Mouse (Mus musculus) hindbrain, embryonic 13.5 days (tissue): ENCODE measurements around the gene Tctex1d4. TPM values are rescaled to one million over a fixed set of nuclear protein-coding genes. Genes with fewer than 3 reads are reported as not detected.

Experiments used
- ATAC-seq: fragments of 200-750 bp; cut with Nextera tagmentation; 2 replicates; pipeline ENCODE4 v1.8.0; 2017; ENCODE audit warnings: moderate TSS enrichment; ENCODE audit not compliant: low FRiP score
- H3K27ac ChIP-seq: fragments of 300-500 bp; sonication (generic); 2 replicates; pipeline ENCODE4 v1.5.1; 2015; ENCODE audit warnings: inconsistent platforms, mild to moderate bottlenecking, moderate library complexity
- H3K27me3 ChIP-seq: fragments of 300-500 bp; sonication (generic); 2 replicates; pipeline ENCODE4 v1.6.1; 2015; ENCODE audit warnings: mild to moderate bottlenecking, inconsistent platforms
- H3K36me3 ChIP-seq: fragments of 300-500 bp; sonication (generic); 2 replicates; pipeline ENCODE4 v1.6.1; 2015; ENCODE audit warnings: mild to moderate bottlenecking, inconsistent platforms
- H3K4me1 ChIP-seq: fragments of 300-500 bp; sonication (generic); replicated peaks from 2 replicates; pipeline ENCODE4 v1.6.1; 2015; ENCODE audit warnings: inconsistent platforms
- H3K4me2 ChIP-seq: fragments of 300-500 bp; sonication (generic); 2 replicates; pipeline ENCODE4 v1.6.1; 2015; ENCODE audit warnings: inconsistent platforms, mild to moderate bottlenecking, moderate library complexity
- H3K4me3 ChIP-seq: fragments of 300-500 bp; sonication (generic); 2 replicates; pipeline ENCODE4 v1.5.1; 2015; ENCODE audit warnings: mild to moderate bottlenecking, inconsistent platforms
- H3K9ac ChIP-seq: fragments of 300-500 bp; sonication (generic); 2 replicates; pipeline ENCODE4 v1.6.1; 2015; ENCODE audit warnings: mild to moderate bottlenecking, inconsistent platforms
- H3K9me3 ChIP-seq: fragments of 300-500 bp; sonication (generic); 2 replicates; pipeline ENCODE4 v1.6.1; 2016; ENCODE audit warnings: inconsistent platforms
- WGBS: fragments of 180-500 bp; shearing (Covaris S2); methylation state at CpG from one replicate; pipeline ENCODE4 v1.1.7; 2015; 5-methylcytosine and 5-hydroxymethylcytosine counted together
- polyA plus RNA-seq: library from polyadenylated mRNA; unstranded; fragments of >200 nt; fragmentation: Nextera tagmentation; extraction: Ambion mirVana; gene quantifications from 2 replicates; pipeline ENCODE4 v1.2.1, GENCODE M21; 2015

The Tctex1d4 gene
- polyA plus RNA-seq, 1 experiment from 2014 or later: 0.86 TPM

GRCm38 (mm10) chr4:117148047-117148713, 21.6 kb downstream of the Tctex1d4 start:
- Histone ChIP-seq H3K36me3 (peaks cover 42% of the 10 kb centered on the region), H3K9ac (0 out of 2 replicates have a peak overlapping the region, but pooled peaks have one; percentile 15), H3K4me1 (peaks cover 7% of the 10 kb centered on the region), H3K27ac (no peak overlapping the region), H3K4me3 (no peak overlapping the region), H3K4me2 (no peak overlapping the region), H3K27me3 (peaks cover 9% of the 10 kb centered on the region; the same call in 1 of the 2 replicates), H3K9me3 (no peaks in the 10 kb centered on the region)
- ATAC-seq: no peak
- 88% methylated on average over 18 of the region's 18 CpGs for WGBS

DNA sequence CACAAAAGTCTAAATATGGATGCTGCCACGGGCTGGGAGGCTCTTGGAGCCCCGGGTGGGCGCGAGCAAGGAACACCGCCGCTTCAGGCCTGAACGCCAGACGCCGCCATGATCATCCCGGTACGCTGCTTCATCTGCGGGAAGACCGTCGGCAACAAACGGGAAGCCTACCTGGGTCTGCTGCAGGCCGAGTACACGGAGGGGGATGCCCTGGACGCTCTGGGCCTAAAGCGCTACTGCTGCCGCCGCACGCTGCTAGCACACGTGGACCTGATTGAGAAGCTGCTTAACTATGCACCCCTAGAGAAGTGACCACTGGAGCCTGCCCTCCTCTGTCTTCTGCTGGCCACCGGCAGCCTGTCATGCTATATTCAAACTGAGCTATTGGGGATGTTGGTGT, 22.2 kb downstream of the Tctex1d4 start:
- Histone ChIP-seq H3K36me3 (peaks cover 48% of the 10 kb centered on the region), H3K4me1 (peaks cover 13% of the 10 kb centered on the region), H3K27ac (0 out of 2 replicates have a peak overlapping the region, but pooled peaks have one; percentile 5), H3K4me3 (no peak overlapping the region), H3K4me2 (no peak overlapping the region), H3K27me3 (peaks cover 8% of the 10 kb centered on the region; the same call in 1 of the 2 replicates), H3K9me3 (no peaks in the 10 kb centered on the region), H3K9ac (no peak overlapping the region)
- 62% methylated on average over 24 of the region's 24 CpGs for WGBS
- no peak for ATAC-seq

GRCm38 (mm10) chr4:117149291-117150211, 23.0 kb downstream of the Tctex1d4 start:
- H3K9ac ChIP-seq: no peak overlapping the region
- ATAC-seq: no peak
- H3K4me1 ChIP-seq: peaks cover 20% of the 10 kb centered on the region
- H3K9me3 ChIP-seq: no peaks in the 10 kb centered on the region
- H3K4me3 ChIP-seq: no peak overlapping the region
- 0 out of 2 replicates have a peak, but pooled peaks cover 3% of the 10 kb centered on the region for H3K27me3 ChIP-seq
- 0 out of 2 replicates have a peak overlapping the region, but pooled peaks have one; percentile 5 for H3K27ac ChIP-seq
- H3K36me3 ChIP-seq: peaks cover 56% of the 10 kb centered on the region
- 72% methylated on average over 6 of the region's 6 CpGs for WGBS
- H3K4me2 ChIP-seq: no peak overlapping the region

DNA sequence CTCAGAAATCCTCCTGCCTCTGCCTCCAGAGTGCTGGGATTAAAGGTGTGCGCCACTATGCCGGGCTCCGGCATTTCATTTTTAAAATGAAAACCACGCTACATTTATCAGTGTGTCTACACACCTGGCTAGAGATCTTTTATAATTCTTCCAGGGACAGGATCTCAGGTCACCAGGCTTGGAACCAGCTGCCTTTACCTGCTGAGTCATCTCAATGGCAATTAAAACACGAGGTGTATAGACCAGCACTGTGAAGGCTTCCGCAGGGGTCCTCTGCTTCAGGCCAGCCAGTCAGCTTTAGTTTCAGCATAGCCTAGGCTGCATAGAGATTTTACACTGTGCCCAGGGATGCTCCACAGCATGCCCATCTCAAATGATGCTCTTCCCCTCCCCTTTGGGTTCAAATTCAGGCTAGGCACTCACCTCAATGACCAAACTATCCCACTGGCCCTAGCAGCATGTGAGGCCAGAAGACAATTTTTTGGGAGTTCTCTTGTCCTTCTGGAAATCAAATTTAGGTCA, 23.7 kb downstream of the Tctex1d4 start:
- Histone ChIP-seq H3K9me3 (no peaks in the 10 kb centered on the region), H3K4me2 (no peak overlapping the region), H3K27me3 (0 out of 2 replicates have a peak, but pooled peaks cover 1% of the 10 kb centered on the region), H3K4me1 (peaks cover 27% of the 10 kb centered on the region), H3K4me3 (no peak overlapping the region), H3K36me3 (peaks cover 57% of the 10 kb centered on the region), H3K9ac (no peak overlapping the region), H3K27ac (no peak overlapping the region)
- ATAC-seq: no peak
- 86% methylated on average over 6 of the region's 6 CpGs for WGBS

- Histone ChIP-seq H3K4me2 (no peak overlapping the region), H3K9me3 (no peaks in the 10 kb centered on the region), H3K27me3 (no peaks in the 10 kb centered on the region), H3K27ac (no peak overlapping the region), H3K4me1 (peaks cover 27% of the 10 kb centered on the region), H3K9ac (no peak overlapping the region), H3K36me3 (peaks cover 57% of the 10 kb centered on the region), H3K4me3 (no peak overlapping the region)
- 79% methylated on average over 1 of the region's 1 CpGs for WGBS
- no peak for ATAC-seq
Observed at GRCm38 (mm10) chr4:117151416-117151815, 24.8 kb downstream of the Tctex1d4 start.

GRCm38 (mm10) chr4:117152714-117153113, 26.1 kb downstream of the Tctex1d4 start:
- Histone ChIP-seq H3K27ac (no peak overlapping the region), H3K36me3 (peaks cover 57% of the 10 kb centered on the region), H3K9ac (0 out of 2 replicates have a peak overlapping the region, but pooled peaks have one; percentile 24), H3K27me3 (no peaks in the 10 kb centered on the region), H3K4me3 (no peak overlapping the region), H3K4me1 (peaks cover 27% of the 10 kb centered on the region), H3K9me3 (no peaks in the 10 kb centered on the region), H3K4me2 (no peak overlapping the region)
- 86% methylated on average over 5 of the region's 5 CpGs for WGBS
- no peak for ATAC-seq

DNA sequence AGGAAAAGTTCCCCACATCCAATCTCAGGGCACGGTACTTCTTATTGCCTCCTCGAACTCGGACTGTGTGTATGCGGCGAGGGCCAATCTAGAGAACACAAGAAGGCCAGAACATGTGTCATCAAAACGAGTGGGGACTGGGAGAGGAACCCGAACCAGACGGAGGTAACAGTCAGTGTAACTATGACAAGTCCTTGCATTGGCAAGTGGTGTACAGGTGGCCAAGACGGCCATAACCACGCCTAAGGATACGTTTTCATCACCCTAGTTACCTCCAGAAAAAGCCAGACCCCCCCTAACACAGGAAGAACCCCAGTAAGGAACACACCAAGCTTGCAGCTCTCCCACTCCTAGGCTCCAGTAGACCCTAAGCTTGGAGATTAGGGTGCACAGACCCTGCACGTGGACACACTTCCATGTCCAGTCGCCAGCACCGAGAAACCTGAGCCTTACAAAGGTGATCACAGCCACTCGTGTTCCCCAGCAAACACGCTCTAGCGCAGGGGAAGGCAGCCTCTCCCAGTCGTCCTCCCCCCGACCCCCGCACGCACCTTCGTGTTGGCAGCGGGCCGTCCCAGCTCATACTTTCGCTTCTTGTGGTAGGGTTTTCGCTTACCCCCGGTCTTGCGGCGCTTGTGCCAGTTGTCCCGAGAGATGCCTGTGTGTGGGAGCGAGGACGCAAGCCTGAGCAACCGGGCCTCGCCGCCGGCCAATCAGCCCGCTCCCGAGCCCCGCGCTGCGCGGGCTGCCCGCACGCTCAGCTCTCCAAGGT, 28.6 kb downstream of the Tctex1d4 start:
- Histone ChIP-seq H3K36me3 (peaks cover 49% of the 10 kb centered on the region), H3K4me1 (peaks cover 27% of the 10 kb centered on the region), H3K27ac (peak overlapping the region; percentile 96), H3K27me3 (no peaks in the 10 kb centered on the region), H3K9ac (peak overlapping the region; percentile 99), H3K4me2 (peak overlapping the region; percentile 97), H3K9me3 (no peaks in the 10 kb centered on the region), H3K4me3 (peak overlapping the region; percentile 92)
- ATAC-seq: peak; percentile 36
- 2% methylated on average over 44 of the region's 44 CpGs for WGBS

DNA sequence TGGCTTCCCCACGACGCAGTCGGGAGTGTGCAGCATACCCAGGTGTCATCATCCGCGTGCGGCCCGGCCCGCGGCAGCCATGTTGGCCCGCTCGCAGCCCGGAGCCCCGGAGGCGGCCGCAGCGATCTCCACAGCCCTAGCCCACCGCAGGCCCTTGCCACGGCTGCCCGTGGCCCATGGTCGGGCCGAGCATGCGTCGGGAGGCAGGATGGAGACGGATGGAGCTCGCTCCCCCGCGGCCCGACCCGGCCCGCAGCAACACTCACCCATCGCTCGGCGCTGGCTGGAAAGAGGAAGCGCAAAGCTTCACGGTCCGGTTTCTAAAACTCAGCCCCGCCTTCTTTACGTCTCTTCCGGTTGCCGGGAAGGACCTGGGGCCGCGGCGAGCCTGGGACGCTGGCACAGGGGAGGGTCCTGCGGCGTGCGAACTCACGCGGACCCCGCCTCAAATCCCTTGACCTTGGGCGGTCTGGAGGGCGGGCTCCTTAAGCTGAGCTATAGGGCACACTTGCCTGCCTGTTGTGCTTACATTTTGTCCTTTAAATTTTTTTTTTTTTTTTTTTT, 29.3 kb downstream of the Tctex1d4 start, which contains the start of gene Rps8:
Gene Rps8, minus strand, starts transcription at position 452 of the 564 bp plus-strand sequence.
- WGBS: under 1% methylated on average over 52 of the region's 52 CpGs
- peak within 1 kb of the TSS; percentile 96 for H3K27ac ChIP-seq
- peak; percentile 94 for ATAC-seq

GRCm38 (mm10) chr4:117156372-117156771, 29.8 kb downstream of the Tctex1d4 start:
- Histone ChIP-seq H3K4me1 (peaks cover 27% of the 10 kb centered on the region), H3K27me3 (no peaks in the 10 kb centered on the region), H3K9ac (peak overlapping the region; percentile 99; the same call in 1 of the 2 replicates), H3K27ac (peak overlapping the region; percentile 96), H3K4me3 (peak overlapping the region; percentile 92), H3K9me3 (no peaks in the 10 kb centered on the region), H3K36me3 (peaks cover 37% of the 10 kb centered on the region), H3K4me2 (peak overlapping the region; percentile 97)
- no peak for ATAC-seq
- WGBS: 31% methylated on average over 6 of the region's 6 CpGs

More for the DNA sequence above, 29.3 kb downstream of the Tctex1d4 start, which contains the start of gene Rps8:
- Histone ChIP-seq H3K4me1 (peaks cover 27% of the 10 kb centered on the region), H3K9me3 (no peaks in the 10 kb centered on the region), H3K4me3 (peak within 1 kb of the TSS; percentile 92), H3K36me3 (peaks cover 42% of the 10 kb centered on the region), H3K27me3 (no peaks in the 10 kb centered on the region), H3K4me2 (peak within 1 kb of the TSS; percentile 97), H3K9ac (peak within 1 kb of the TSS; percentile 99)

- H3K4me1 ChIP-seq: peaks cover 6% of the 10 kb centered on the region
- no peaks in the 10 kb centered on the region for H3K9me3 ChIP-seq
- H3K27me3 ChIP-seq: no peaks in the 10 kb centered on the region
- no peak overlapping the region for H3K4me2 ChIP-seq
- no peak overlapping the region for H3K27ac ChIP-seq
- H3K36me3 ChIP-seq: peaks cover 6% of the 10 kb centered on the region; the same call in 1 of the 2 replicates
- ATAC-seq: no peak
- H3K9ac ChIP-seq: no peak overlapping the region
- H3K4me3 ChIP-seq: no peak overlapping the region
- 84% methylated on average over 10 of the region's 10 CpGs for WGBS
Observed at GRCm38 (mm10) chr4:117159666-117160065, 33.1 kb downstream of the Tctex1d4 start.

GRCm38 (mm10) chr4:117161183-117161582, 34.6 kb downstream of the Tctex1d4 start:
- no peak overlapping the region for H3K27ac ChIP-seq
- no peak overlapping the region for H3K4me3 ChIP-seq
- no peaks in the 10 kb centered on the region for H3K9me3 ChIP-seq
- H3K4me1 ChIP-seq: no peaks in the 10 kb centered on the region
- H3K36me3 ChIP-seq: peaks cover 11% of the 10 kb centered on the region
- WGBS: 70% methylated on average over 4 of the region's 4 CpGs
- no peak for ATAC-seq
- no peak overlapping the region for H3K9ac ChIP-seq
- H3K4me2 ChIP-seq: no peak overlapping the region
- no peaks in the 10 kb centered on the region for H3K27me3 ChIP-seq
